Mouse (Mus musculus) ES-E14 (cell line): ENCODE measurements around the gene Tenm3. TPM values are rescaled to one million over a fixed set of nuclear protein-coding genes. Genes with fewer than 3 reads are reported as not detected.

Experiments used
- DNase-seq: peaks from one replicate; pipeline ENCODE4 v3.0.0-alpha.2; 2013; ENCODE audit warnings: low read depth, low spot score
- H3K27ac ChIP-seq: 2 replicates; pipeline ENCODE4 v1.5.1; 2012; ENCODE audit warnings: low read depth, mild to moderate bottlenecking, low read length, moderate library complexity, mixed read lengths; ENCODE audit not compliant: poor library complexity, insufficient read depth, severe bottlenecking
- H3K36me3 ChIP-seq: 2 replicates; pipeline ENCODE4 v1.6.1; 2012; ENCODE audit warnings: mild to moderate bottlenecking, low read length, moderate library complexity, mixed read lengths; ENCODE audit not compliant: control insufficient read depth, poor library complexity, insufficient read depth, severe bottlenecking
- H3K4me1 ChIP-seq, 2 experiments: fragments of 150-350 bp in 1 of 2; sonication (generic) in 1 of 2; 2 replicates each; pipeline ENCODE4 v1.6.1; 2012; ENCODE audit warnings: low read length in 2 of 2, mild to moderate bottlenecking in 1 of 2, mixed read lengths in 1 of 2; ENCODE audit not compliant: control insufficient read depth in 2 of 2, insufficient read depth in 2 of 2, poor library complexity in 1 of 2
- H3K4me3 ChIP-seq, 2 experiments: fragments of 150-350 bp in 1 of 2; sonication (generic) in 1 of 2; 2 replicates each; pipeline ENCODE4 v1.5.1; 2012; ENCODE audit warnings: low read length in 2 of 2, low read depth in 1 of 2, mild to moderate bottlenecking in 1 of 2, mixed read lengths in 1 of 2; ENCODE audit not compliant: insufficient read depth in 1 of 2, poor library complexity in 1 of 2, severe bottlenecking in 1 of 2
- H3K9ac ChIP-seq: 2 replicates; pipeline ENCODE4 v1.6.1; 2012; ENCODE audit warnings: low read depth, mild to moderate bottlenecking, low read length, mixed read lengths; ENCODE audit not compliant: poor library complexity, insufficient read depth, severe bottlenecking
- H3K9me3 ChIP-seq: fragments of 150-350 bp; sonication (generic); 2 replicates; pipeline ENCODE4 v1.6.1; 2012; ENCODE audit warnings: low read depth, mild to moderate bottlenecking, low read length; ENCODE audit not compliant: control insufficient read depth, insufficient read depth
- CHD2 ChIP-seq: IDR thresholded peaks from 2 replicates; pipeline ENCODE4 v1.6.1; 2014; ENCODE audit warnings: mild to moderate bottlenecking, low read depth, low read length, inconsistent platforms
- HCFC1 ChIP-seq: IDR thresholded peaks from 2 replicates; pipeline ENCODE4 v1.6.1; 2012; ENCODE audit warnings: low read length, inconsistent platforms, borderline replicate concordance; ENCODE audit not compliant: insufficient read depth
- MAFK ChIP-seq: IDR thresholded peaks from 2 replicates; pipeline ENCODE4 v1.6.1; 2014; ENCODE audit warnings: mild to moderate bottlenecking, low read depth, low read length, inconsistent platforms; ENCODE audit not compliant: insufficient read depth
- ZC3H11A ChIP-seq: IDR thresholded peaks from 2 replicates; pipeline ENCODE4 v1.6.1; 2012; ENCODE audit warnings: low read depth, mild to moderate bottlenecking, inconsistent platforms, low read length, borderline replicate concordance
- ZNF384 ChIP-seq: IDR thresholded peaks from 2 replicates; pipeline ENCODE4 v1.6.1; 2012; ENCODE audit warnings: low read depth, low read length, inconsistent platforms
- in situ Hi-C, 2 experiments: fragments of 600-800 bp; cut with MboI; formaldehyde crosslinking; loops; one replicate each; pipeline ENCODE4 v1.15.1; 2025; ENCODE audit warnings: low sequenced_read_pairs in 2 of 2, inconsistent platforms in 1 of 2; ENCODE audit not compliant: unreplicated experiment in 2 of 2
- total RNA-seq: library from RNA; depleted of rRNA; stranded (reverse); fragments of 300-350 nt; gene quantifications from 2 replicates; pipeline ENCODE4 v1.2.3, GENCODE M21; 2012

Gene Tenm3
- total RNA-seq, 1 experiment = 33.5 TPM

GRCm38 (mm10) chr8:48203611-48204010 is 640.1 kb downstream of the Tenm3 start:
- no peak overlapping the region; the same call in 1 of the 2 replicates for H3K27ac ChIP-seq
- in situ Hi-C loops = no loop called here
- H3K4me3 ChIP-seq = no peak overlapping the region
- H3K9ac ChIP-seq = peak overlapping the region; percentile 28; the same call in 1 of the 2 replicates
- H3K9me3 ChIP-seq = no peaks in the 10 kb centered on the region
- no peak for DNase-seq
- no peaks in the 10 kb centered on the region for H3K36me3 ChIP-seq
- H3K4me1 ChIP-seq = peaks cover 0 to 17% of the 10 kb centered on the region in 2 experiments; a peak in 2 of 4 replicates
- TF ChIP-seq ZNF384 = no peak
- TF ChIP-seq MAFK = no peak
- no peak for TF ChIP-seq CHD2
- TF ChIP-seq HCFC1 = no peak
- TF ChIP-seq ZC3H11A = no peak

GRCm38 (mm10) chr8:48203161-48203560 is 640.6 kb downstream of the Tenm3 start:
- in situ Hi-C loops = no loop called here
- Histone ChIP-seq H3K9me3 (no peaks in the 10 kb centered on the region), H3K9ac (no peak overlapping the region; the same call in 1 of the 2 replicates), H3K27ac (peak overlapping the region; percentile 42; the same call in 1 of the 2 replicates), H3K4me1 (peaks cover 0 to 17% of the 10 kb centered on the region in 2 experiments; a peak in 2 of 4 replicates), H3K36me3 (no peaks in the 10 kb centered on the region), H3K4me3 (no peak overlapping the region)
- TF ChIP-seq ZC3H11A (no peak), HCFC1 (no peak), ZNF384 (no peak), MAFK (no peak), CHD2 (no peak)
- DNase-seq = no peak

DNA sequence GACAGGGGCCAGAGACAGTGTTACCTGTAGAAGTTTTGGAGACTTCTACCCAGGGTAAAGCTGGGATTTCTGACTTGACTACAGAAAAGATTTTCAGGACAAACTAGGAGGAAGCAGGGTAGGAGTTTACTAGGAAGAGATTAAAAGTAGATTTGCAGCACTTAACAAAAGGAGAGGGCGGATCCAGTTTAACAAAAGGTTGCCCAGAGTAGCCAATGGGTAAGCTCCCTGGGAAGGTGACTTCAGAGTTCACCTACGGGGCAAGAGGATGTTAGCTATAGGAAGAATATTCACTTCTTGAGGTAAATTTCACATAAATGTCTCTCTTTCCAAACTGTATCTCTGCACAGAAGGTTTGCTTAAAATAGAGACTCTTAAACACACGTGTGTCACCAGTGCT is 641.1 kb downstream of the Tenm3 start:
- H3K27ac ChIP-seq = peak overlapping the region; percentile 42; the same call in 1 of the 2 replicates
- H3K9ac ChIP-seq = no peak overlapping the region; the same call in 1 of the 2 replicates
- H3K9me3 ChIP-seq = no peaks in the 10 kb centered on the region
- in situ Hi-C loops = no loop called here
- H3K4me1 ChIP-seq = peaks cover 0 to 17% of the 10 kb centered on the region in 2 experiments; a peak in 2 of 4 replicates
- no peak overlapping the region for H3K4me3 ChIP-seq
- no peak for TF ChIP-seq ZNF384
- TF ChIP-seq CHD2 = no peak
- no peak for TF ChIP-seq HCFC1
- no peak for TF ChIP-seq ZC3H11A
- TF ChIP-seq MAFK = no peak
- DNase-seq = no peak
- no peaks in the 10 kb centered on the region for H3K36me3 ChIP-seq

DNA sequence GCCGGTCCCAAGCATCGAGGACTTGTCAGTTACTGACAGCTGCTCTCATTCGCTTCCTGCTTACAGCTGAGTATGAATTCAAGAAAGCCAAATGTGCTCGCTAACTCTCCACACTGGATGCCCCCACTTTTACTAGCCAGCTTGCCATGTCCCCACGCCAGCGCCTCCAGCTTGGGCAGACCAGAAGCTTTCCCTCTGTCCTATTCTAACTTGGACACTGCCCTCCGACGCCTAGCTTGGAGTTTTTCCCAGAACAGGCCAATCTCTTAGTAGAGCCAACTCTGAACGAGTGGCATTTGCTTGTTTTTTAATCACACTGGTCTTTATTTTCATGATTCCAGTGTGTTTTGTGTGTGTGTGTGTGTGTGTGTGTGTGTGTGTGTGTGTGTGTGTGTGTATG is 644.6 kb downstream of the Tenm3 start:
- no peak overlapping the region for H3K9ac ChIP-seq
- H3K4me1 ChIP-seq = peaks cover 2 to 13% of the 10 kb centered on the region in 2 experiments; a peak in 3 of 4 replicates
- no peak overlapping the region for H3K27ac ChIP-seq
- TF ChIP-seq ZC3H11A = no peak
- TF ChIP-seq MAFK = no peak
- no peak for DNase-seq
- no peaks in the 10 kb centered on the region for H3K36me3 ChIP-seq
- no peak overlapping the region for H3K4me3 ChIP-seq
- in situ Hi-C loops = no loop called here
- no peaks in the 10 kb centered on the region for H3K9me3 ChIP-seq

DNA sequence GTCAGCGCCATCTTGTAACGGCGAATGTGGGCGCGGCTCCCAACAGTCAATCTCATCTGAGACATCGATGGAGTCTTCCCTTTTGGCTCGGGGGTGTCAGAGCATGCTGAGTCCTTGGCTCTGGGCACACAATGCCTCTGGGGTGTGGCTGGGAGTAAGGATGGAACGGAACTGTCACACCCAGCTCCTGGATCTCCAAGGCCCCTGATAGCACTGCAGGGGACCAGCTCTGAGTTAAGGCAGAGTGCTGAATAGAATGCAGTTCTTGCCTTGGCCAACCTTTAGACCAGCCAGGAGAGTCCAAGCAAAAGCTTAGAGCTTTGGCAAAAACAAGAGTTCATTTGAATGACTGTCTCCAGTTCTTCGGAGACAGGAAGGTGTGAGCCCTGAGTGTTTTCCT is 647.8 kb downstream of the Tenm3 start:
- Histone ChIP-seq H3K4me1 (peaks cover 2% of the 10 kb centered on the region in 2 experiments; a peak in 3 of 4 replicates), H3K9ac (no peak overlapping the region), H3K9me3 (no peaks in the 10 kb centered on the region), H3K4me3 (no peak overlapping the region), H3K27ac (peak overlapping the region; percentile 42; the same call in 1 of the 2 replicates), H3K36me3 (no peaks in the 10 kb centered on the region)
- TF ChIP-seq ZC3H11A = no peak
- no peak for TF ChIP-seq HCFC1
- no peak for TF ChIP-seq MAFK
- TF ChIP-seq CHD2 = no peak
- no peak for TF ChIP-seq ZNF384
- in situ Hi-C loops = no loop called here
- DNase-seq = no peak
